Mouse (Mus musculus) CH12.LX (cell line): ENCODE measurements at regions not wholly inside any gene's neighbourhood (a gene's known extent, or its start where the extent isn't known, plus 50 kb on each side); places are given as distances from the start of the nearest gene placed in this dataset.

Experiments
- CHD1 ChIP-seq: IDR thresholded peaks from 2 replicates; pipeline ENCODE4 v1.6.1; 2012; ENCODE audit warnings: low read depth, low read length, improper control_type of control experiment, inconsistent platforms
- CTCF ChIP-seq, 2 experiments: IDR thresholded peaks in 1 of 2; conservative IDR thresholded peaks in 1 of 2; 2 replicates each; pipeline ENCODE4 v1.5.1; 2011 to 2012; ENCODE audit warnings: low read depth in 2 of 2, low read length in 2 of 2, improper control_type of control experiment in 1 of 2, inconsistent platforms in 1 of 2, mild to moderate bottlenecking in 1 of 2, moderate library complexity in 1 of 2
- ETS1 ChIP-seq: conservative IDR thresholded peaks from 2 replicates; pipeline ENCODE4 v1.6.1; 2012; ENCODE audit warnings: low read depth, mild to moderate bottlenecking, inconsistent platforms, low read length, improper control_type of control experiment, moderate library complexity
- GABPA ChIP-seq: IDR thresholded peaks from 2 replicates; pipeline ENCODE4 v1.6.1; 2012; ENCODE audit warnings: low read depth, low read length, improper control_type of control experiment, inconsistent platforms; ENCODE audit not compliant: insufficient replicate concordance
- HCFC1 ChIP-seq: IDR thresholded peaks from 2 replicates; pipeline ENCODE4 v1.6.1; 2012; ENCODE audit warnings: low read depth, mild to moderate bottlenecking, inconsistent platforms, low read length, improper control_type of control experiment
- IRF4 ChIP-seq: IDR thresholded peaks from 2 replicates; pipeline ENCODE4 v1.6.1; 2014; ENCODE audit warnings: low read depth, mild to moderate bottlenecking, inconsistent platforms, low read length, improper control_type of control experiment
- NRF1 ChIP-seq: IDR thresholded peaks from 2 replicates; pipeline ENCODE4 v1.6.1; 2014; ENCODE audit warnings: low read depth, mild to moderate bottlenecking, inconsistent platforms, low read length, improper control_type of control experiment, moderate library complexity
- PAX5 ChIP-seq: IDR thresholded peaks from 2 replicates; pipeline ENCODE4 v1.6.1; 2012; ENCODE audit warnings: low read length, inconsistent platforms, mixed read lengths
- POLR2A ChIP-seq: IDR thresholded peaks from 2 replicates; pipeline ENCODE4 v1.6.1; 2011; ENCODE audit warnings: low read depth, mild to moderate bottlenecking, improper control_type of control experiment, low read length
- SMC3 ChIP-seq: IDR thresholded peaks from 2 replicates; pipeline ENCODE4 v1.6.1; 2011; ENCODE audit warnings: low read depth, low read length, improper control_type of control experiment
- USF1 ChIP-seq: IDR thresholded peaks from 2 replicates; pipeline ENCODE4 v1.6.1; 2014; ENCODE audit warnings: low read depth, mild to moderate bottlenecking, inconsistent platforms, low read length, improper control_type of control experiment
- USF2 ChIP-seq: conservative IDR thresholded peaks from 2 replicates; pipeline ENCODE4 v1.6.1; 2011; ENCODE audit warnings: low read depth, low read length, improper control_type of control experiment
- ZMIZ1 ChIP-seq: IDR thresholded peaks from 2 replicates; pipeline ENCODE4 v1.6.1; 2012; ENCODE audit warnings: low read depth, mild to moderate bottlenecking, inconsistent platforms, low read length, improper control_type of control experiment

DNA sequence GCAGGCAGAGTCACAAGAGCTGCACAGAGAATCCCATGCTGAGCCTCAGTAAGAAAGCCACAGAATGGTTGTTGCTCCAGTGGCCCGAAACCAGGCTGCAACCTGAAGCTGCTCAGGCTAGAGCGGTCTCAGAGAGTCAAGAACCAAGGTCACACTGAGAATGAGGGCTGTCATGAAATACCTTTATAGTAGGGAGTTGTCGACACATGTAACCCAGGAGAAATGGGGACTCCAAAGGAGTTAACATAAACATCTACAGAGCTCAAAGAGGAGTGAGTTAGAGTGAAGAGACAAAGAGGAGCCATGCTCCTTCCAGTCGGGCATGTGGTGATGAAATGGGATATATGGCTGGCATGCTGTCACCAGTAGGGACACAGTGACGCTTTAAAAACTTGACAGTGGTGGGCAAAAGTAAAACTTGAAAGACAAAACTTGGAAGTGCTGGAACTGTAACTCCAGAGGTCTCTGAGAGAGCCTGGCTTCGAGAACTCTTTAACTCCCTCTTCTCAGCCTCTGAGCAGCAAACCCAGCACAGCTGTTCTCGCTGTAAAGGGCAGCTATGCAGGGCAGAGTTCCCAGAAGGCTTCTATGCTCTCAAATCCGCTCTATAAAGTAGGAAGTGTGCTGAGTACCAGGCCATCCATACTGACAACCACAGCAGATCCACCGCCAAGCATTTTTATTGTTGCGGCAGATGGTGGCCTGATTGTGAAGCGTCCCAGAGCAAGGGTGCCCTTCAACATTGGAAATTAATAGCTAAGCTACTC is 52.9 kb upstream of the Pthlh start:
- TF ChIP-seq POLR2A (no peak), NRF1 (no peak), ZMIZ1 (no peak), CHD1 (no peak), SMC3 (no peak), HCFC1 (no peak), IRF4 (no peak), CTCF (conservative IDR thresholded peaks at IDR 0.05 in 1 of 2, IDR thresholded peaks at IDR 0.05 in 1 of 2; ENCODE audit: low read depth in 2 of 2, low read length in 2 of 2) (no peak), GABPA (no peak), PAX5 (no peak), USF2 (no peak), USF1 (no peak), ETS1 (no peak)
